Mouse (Mus musculus): ENCODE measurements at regions not wholly inside any gene's neighbourhood (a gene's known extent, or its start where the extent isn't known, plus 50 kb on each side); places are given as distances from the start of the nearest gene placed in this dataset.
A peak's percentile ranks its signal among the peaks of the same experiment; 100 is the strongest.

DNA sequence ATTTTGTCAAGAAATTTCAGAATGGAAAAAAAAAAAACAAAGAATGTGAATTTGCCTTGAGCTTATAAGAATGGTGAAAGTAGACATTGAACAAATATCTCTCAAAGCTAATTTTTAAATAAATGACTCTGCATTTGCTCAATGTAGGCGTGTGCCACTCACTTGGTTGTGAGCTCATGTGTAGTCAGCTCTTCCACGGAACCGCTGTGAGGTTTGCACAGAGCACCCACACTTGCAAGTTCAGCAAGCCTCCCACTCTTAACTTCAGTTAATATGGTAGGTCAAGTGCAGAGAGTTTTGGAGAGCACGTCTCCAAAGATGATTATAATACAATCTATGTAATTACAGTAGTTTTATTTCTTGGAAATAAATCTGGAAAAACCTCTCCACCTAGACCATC lies 479.9 kb upstream of the Mef2c start:
- H3K27ac ChIP-seq (replicated peaks; ENCODE audit: insufficient read depth, low read depth, low read length), result no peak overlapping the region
- TF ChIP-seq CTCF (IDR thresholded peaks at IDR 0.05; ENCODE audit: low read depth, low read length) (no peak), POLR2A (IDR thresholded peaks at IDR 0.05; ENCODE audit: extremely low read depth, insufficient read depth, low read length) (no peak)
- H3K27me3 ChIP-seq (ENCODE audit: control insufficient read depth, insufficient read depth, low read length), result no peaks in the 10 kb centered on the region
- WGBS, result 82% methylated on average over 4 of the region's 4 CpGs
- no peaks in the 10 kb centered on the region for H3K79me2 ChIP-seq (ENCODE audit: control insufficient read depth, insufficient read depth, low read length)
- no peak overlapping the region for H3K4me3 ChIP-seq (ENCODE audit: insufficient read depth, low read depth, low read length)
- DNase-seq (ENCODE audit: extremely low read depth, low read depth, low spot score), result no peak
- no peaks in the 10 kb centered on the region for H3K36me3 ChIP-seq (ENCODE audit: control insufficient read depth, insufficient read depth, low read length)
- H3K9ac ChIP-seq (ENCODE audit: low read depth, low read length), result no peak overlapping the region
- H3K4me1 ChIP-seq (ENCODE audit: control insufficient read depth, insufficient read depth, low read length), result no peaks in the 10 kb centered on the region

DNA sequence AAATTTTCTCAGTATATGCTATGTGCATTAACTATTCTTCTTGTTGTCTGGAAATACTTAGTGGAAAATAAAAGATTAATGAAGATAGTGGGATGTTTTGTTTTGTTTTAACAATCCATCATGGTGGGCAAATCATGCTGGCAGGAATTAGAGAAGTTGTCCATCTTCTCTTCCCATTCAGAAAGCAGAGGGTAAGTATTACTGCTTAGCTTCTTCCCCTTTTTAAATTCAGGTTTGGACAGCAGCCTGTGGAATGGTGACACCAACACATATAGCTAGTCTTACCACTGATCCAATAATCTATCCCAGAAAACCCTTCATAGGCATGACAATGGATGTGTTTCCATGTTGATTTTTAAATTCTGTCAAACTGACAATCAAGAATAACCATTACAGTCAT lies 467.9 kb upstream of the Mef2c start:
- no peak overlapping the region for H3K4me3 ChIP-seq (ENCODE audit: insufficient read depth, low read depth, low read length)
- H3K27me3 ChIP-seq (ENCODE audit: control insufficient read depth, insufficient read depth, low read length), result no peaks in the 10 kb centered on the region
- no peak overlapping the region for H3K9ac ChIP-seq (ENCODE audit: low read depth, low read length)
- DNase-seq (ENCODE audit: extremely low read depth, low read depth, low spot score), result no peak
- H3K79me2 ChIP-seq (ENCODE audit: control insufficient read depth, insufficient read depth, low read length), result no peaks in the 10 kb centered on the region
- H3K4me1 ChIP-seq (ENCODE audit: control insufficient read depth, insufficient read depth, low read length), result no peaks in the 10 kb centered on the region
- no peaks in the 10 kb centered on the region for H3K36me3 ChIP-seq (ENCODE audit: control insufficient read depth, insufficient read depth, low read length)
- H3K27ac ChIP-seq (replicated peaks; ENCODE audit: insufficient read depth, low read depth, low read length), result no peak overlapping the region
- TF ChIP-seq POLR2A (IDR thresholded peaks at IDR 0.05; ENCODE audit: extremely low read depth, insufficient read depth, low read length) (no peak), CTCF (IDR thresholded peaks at IDR 0.05; ENCODE audit: low read depth, low read length) (no peak)

- no peak for TF ChIP-seq CTCF (IDR thresholded peaks at IDR 0.05; ENCODE audit: low read depth, low read length)
- no peak for TF ChIP-seq POLR2A (IDR thresholded peaks at IDR 0.05; ENCODE audit: extremely low read depth, insufficient read depth, low read length)
- no peaks in the 10 kb centered on the region for H3K4me1 ChIP-seq (ENCODE audit: control insufficient read depth, insufficient read depth, low read length)
- no peaks in the 10 kb centered on the region for H3K27me3 ChIP-seq (ENCODE audit: control insufficient read depth, insufficient read depth, low read length)
- H3K27ac ChIP-seq (replicated peaks; ENCODE audit: insufficient read depth, low read depth, low read length), result no peak overlapping the region
- H3K9ac ChIP-seq (ENCODE audit: low read depth, low read length), result no peak overlapping the region
- H3K4me3 ChIP-seq (ENCODE audit: insufficient read depth, low read depth, low read length), result no peak overlapping the region
- no peaks in the 10 kb centered on the region for H3K36me3 ChIP-seq (ENCODE audit: control insufficient read depth, insufficient read depth, low read length)
- WGBS, result 77% methylated on average over 1 of the region's 1 CpGs
- H3K79me2 ChIP-seq (ENCODE audit: control insufficient read depth, insufficient read depth, low read length), result no peaks in the 10 kb centered on the region
- DNase-seq (ENCODE audit: extremely low read depth, low read depth, low spot score), result peak; percentile 9
Observed at GRCm38 (mm10) chr13:83041506-83041905, 462.3 kb upstream of the Mef2c start.

DNA sequence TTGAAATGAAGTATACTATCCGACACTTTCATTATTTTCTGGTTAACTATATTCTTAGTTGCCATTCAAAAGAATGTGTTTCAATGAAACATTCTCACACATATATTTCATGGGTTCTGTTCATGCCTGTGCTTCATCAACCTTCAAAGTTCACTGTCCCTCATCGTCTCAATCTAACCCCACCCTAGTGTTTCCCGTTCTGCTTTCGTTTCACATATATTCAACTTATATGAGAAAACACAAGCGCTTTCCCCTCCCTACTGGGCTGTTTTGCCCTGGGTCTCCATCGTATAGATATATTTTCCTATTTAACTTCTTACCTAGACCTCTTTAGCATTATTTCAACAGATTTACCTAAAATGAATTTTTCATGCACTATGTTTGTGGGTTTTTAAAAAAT lies 458.3 kb upstream of the Mef2c start:
- no peak overlapping the region for H3K27ac ChIP-seq (replicated peaks; ENCODE audit: insufficient read depth, low read depth, low read length)
- TF ChIP-seq CTCF (IDR thresholded peaks at IDR 0.05; ENCODE audit: low read depth, low read length), result no peak
- no peak for TF ChIP-seq POLR2A (IDR thresholded peaks at IDR 0.05; ENCODE audit: extremely low read depth, insufficient read depth, low read length)
- no peak for DNase-seq (ENCODE audit: extremely low read depth, low read depth, low spot score)

GRCm38 (mm10) chr13:83045970-83046369 lies 457.9 kb upstream of the Mef2c start:
- WGBS, result 59% methylated on average over 2 of the region's 2 CpGs
- H3K4me3 ChIP-seq (ENCODE audit: insufficient read depth, low read depth, low read length), result no peak overlapping the region
- no peak for TF ChIP-seq POLR2A (IDR thresholded peaks at IDR 0.05; ENCODE audit: extremely low read depth, insufficient read depth, low read length)
- TF ChIP-seq CTCF (IDR thresholded peaks at IDR 0.05; ENCODE audit: low read depth, low read length), result no peak
- no peaks in the 10 kb centered on the region for H3K27me3 ChIP-seq (ENCODE audit: control insufficient read depth, insufficient read depth, low read length)
- no peaks in the 10 kb centered on the region for H3K36me3 ChIP-seq (ENCODE audit: control insufficient read depth, insufficient read depth, low read length)
- no peak overlapping the region for H3K27ac ChIP-seq (replicated peaks; ENCODE audit: insufficient read depth, low read depth, low read length)
- H3K4me1 ChIP-seq (ENCODE audit: control insufficient read depth, insufficient read depth, low read length), result no peaks in the 10 kb centered on the region
- no peak for DNase-seq (ENCODE audit: extremely low read depth, low read depth, low spot score)
- H3K9ac ChIP-seq (ENCODE audit: low read depth, low read length), result no peak overlapping the region
- no peaks in the 10 kb centered on the region for H3K79me2 ChIP-seq (ENCODE audit: control insufficient read depth, insufficient read depth, low read length)

More for the DNA sequence above, 458.3 kb upstream of the Mef2c start:
- Histone ChIP-seq H3K4me3 (ENCODE audit: insufficient read depth, low read depth, low read length) (no peak overlapping the region), H3K4me1 (ENCODE audit: control insufficient read depth, insufficient read depth, low read length) (no peaks in the 10 kb centered on the region), H3K27me3 (ENCODE audit: control insufficient read depth, insufficient read depth, low read length) (no peaks in the 10 kb centered on the region), H3K9ac (ENCODE audit: low read depth, low read length) (no peak overlapping the region), H3K36me3 (ENCODE audit: control insufficient read depth, insufficient read depth, low read length) (no peaks in the 10 kb centered on the region), H3K79me2 (ENCODE audit: control insufficient read depth, insufficient read depth, low read length) (no peaks in the 10 kb centered on the region)
- WGBS, result 84% methylated on average over 6 of the region's 6 CpGs

- Histone ChIP-seq H3K27ac (replicated peaks; ENCODE audit: insufficient read depth, low read depth, low read length) (no peak overlapping the region), H3K79me2 (ENCODE audit: control insufficient read depth, insufficient read depth, low read length) (no peaks in the 10 kb centered on the region), H3K4me1 (ENCODE audit: control insufficient read depth, insufficient read depth, low read length) (no peaks in the 10 kb centered on the region), H3K4me3 (ENCODE audit: insufficient read depth, low read depth, low read length) (no peak overlapping the region), H3K9ac (ENCODE audit: low read depth, low read length) (no peak overlapping the region), H3K27me3 (ENCODE audit: control insufficient read depth, insufficient read depth, low read length) (no peaks in the 10 kb centered on the region), H3K36me3 (ENCODE audit: control insufficient read depth, insufficient read depth, low read length) (no peaks in the 10 kb centered on the region)
- no peak for DNase-seq (ENCODE audit: extremely low read depth, low read depth, low spot score)
- 45% methylated on average over 4 of the region's 4 CpGs for WGBS
- TF ChIP-seq CTCF (IDR thresholded peaks at IDR 0.05; ENCODE audit: low read depth, low read length) (no peak), POLR2A (IDR thresholded peaks at IDR 0.05; ENCODE audit: extremely low read depth, insufficient read depth, low read length) (no peak)
Observed at GRCm38 (mm10) chr13:83046571-83047123, 457.2 kb upstream of the Mef2c start.

Data from liver, adult 2 months (tissue).